Mouse (Mus musculus) thymus, postnatal 0 days (tissue): ENCODE measurements around the gene Ifna7. TPM values are rescaled to one million over a fixed set of nuclear protein-coding genes. Genes with fewer than 3 reads are reported as not detected.
A peak's percentile ranks its signal among the peaks of the same experiment; 100 is the strongest.
"Not testable (repeated sequence)": the region's sequence is repeated elsewhere in the genome, so short reads cannot be mapped to it uniquely, and the experiment has no call there.

Experiments used
- DNase-seq: peaks from one replicate; pipeline ENCODE4 v3.0.0-alpha.2; 2015; ENCODE audit warnings: low spot score
- polyA plus RNA-seq: library from polyadenylated mRNA; unstranded; fragments of >200 nt; fragmentation: Nextera tagmentation; extraction: Ambion mirVana; gene quantifications from 2 replicates; pipeline ENCODE4 v1.2.1, GENCODE M21; 2015

Gene Ifna7
- polyA plus RNA-seq = not detected in 2 replicates

DNA sequence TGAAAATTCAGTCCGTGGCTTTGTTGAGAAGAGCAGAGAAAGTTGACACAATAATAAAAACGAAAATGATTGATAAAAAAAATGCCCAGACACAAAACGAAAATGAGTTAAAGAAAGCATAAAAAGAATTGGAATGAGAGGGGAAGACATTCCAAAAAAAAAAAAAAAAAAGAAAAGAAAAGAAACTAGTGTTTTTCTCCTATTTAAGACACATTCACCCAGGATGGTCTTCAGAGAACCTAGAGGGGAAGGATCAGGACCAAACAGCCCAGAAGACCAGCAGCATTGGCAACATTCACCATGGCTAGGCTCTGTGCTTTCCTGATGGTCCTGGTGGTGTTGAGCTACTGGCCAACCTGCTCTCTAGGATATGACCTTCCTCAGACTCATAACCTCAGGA is at the start of gene Ifna7:
Gene Ifna7 (plus strand): TSS at position 301 of the 400 bp plus-strand sequence.
- DNase-seq = no peak

- not testable (repeated sequence) for DNase-seq
These were observed 42.5 kb upstream of the Ifna7 start, which contains the start of gene Gm13290 for GRCm38 (mm10) chr4:88773534-88773933. Gm13290 (plus strand) TSS chr4:88773834.

DNA sequence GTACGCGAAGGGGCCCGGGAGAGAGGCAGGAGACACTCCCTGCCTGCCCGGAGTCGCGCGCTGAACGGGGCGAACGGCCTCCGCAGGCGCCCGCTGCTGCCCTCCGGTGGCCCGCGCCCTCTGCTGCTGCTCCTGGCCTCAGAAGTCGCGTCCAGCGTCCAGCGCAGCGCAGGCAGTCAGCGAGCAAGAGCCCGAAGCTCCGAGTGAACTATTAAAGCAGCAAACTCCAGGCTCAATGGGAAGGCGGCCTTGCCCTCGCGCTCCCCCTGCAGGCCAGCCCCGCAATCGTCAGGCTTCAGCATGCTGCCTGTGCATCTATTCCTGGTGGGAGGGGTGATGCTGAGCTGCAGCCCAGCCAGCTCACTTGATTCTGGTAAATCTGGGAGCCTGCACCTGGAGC is 39.4 kb upstream of the Ifna7 start, which contains the start of gene Gm13289:
Gene Gm13289 (plus strand): TSS at position 301 of the 400 bp plus-strand sequence.
- DNase-seq = not testable (repeated sequence)

DNA sequence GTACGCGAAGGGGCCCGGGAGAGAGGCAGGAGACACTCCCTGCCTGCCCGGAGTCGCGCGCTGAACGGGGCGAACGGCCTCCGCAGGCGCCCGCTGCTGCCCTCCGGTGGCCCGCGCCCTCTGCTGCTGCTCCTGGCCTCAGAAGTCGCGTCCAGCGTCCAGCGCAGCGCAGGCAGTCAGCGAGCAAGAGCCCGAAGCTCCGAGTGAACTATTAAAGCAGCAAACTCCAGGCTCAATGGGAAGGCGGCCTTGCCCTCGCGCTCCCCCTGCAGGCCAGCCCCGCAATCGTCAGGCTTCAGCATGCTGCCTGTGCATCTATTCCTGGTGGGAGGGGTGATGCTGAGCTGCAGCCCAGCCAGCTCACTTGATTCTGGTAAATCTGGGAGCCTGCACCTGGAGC is 36.5 kb upstream of the Ifna7 start, which contains the start of gene Gm13272:
Gene Gm13272 (plus strand): TSS at position 301 of the 400 bp plus-strand sequence.
- DNase-seq = not testable (repeated sequence)

DNA sequence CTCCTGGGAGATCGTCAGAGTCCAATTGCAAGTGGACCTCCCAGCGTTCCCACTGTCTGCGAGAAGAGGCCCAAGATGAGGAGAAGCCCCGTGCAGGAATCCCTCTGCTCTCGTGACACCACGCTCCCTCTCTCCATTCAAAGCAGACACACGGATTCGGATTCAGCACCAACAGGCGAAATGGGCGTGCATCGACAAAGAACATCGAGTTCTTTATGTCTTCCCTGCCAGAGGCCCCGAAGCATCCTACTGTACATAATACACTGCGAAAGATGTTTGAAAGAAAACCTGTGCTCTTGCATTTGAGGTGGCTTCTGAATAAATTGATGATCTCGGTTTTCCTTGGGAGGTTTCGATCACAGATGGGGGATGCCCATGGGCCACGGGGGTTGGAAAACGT is 35.7 kb upstream of the Ifna7 start:
- DNase-seq = not testable (repeated sequence)

GRCm38 (mm10) chr4:88781831-88782230 is 34.2 kb upstream of the Ifna7 start, which contains the start of gene Ifnz:
Ifnz (plus strand) TSS chr4:88782131.
- not testable (repeated sequence) for DNase-seq

GRCm38 (mm10) chr4:88782335-88782734 is 33.7 kb upstream of the Ifna7 start:
- not testable (repeated sequence) for DNase-seq

GRCm38 (mm10) chr4:88785409-88785808 is 30.6 kb upstream of the Ifna7 start, which contains the start of gene Gm13276:
Gm13276 (plus strand) TSS chr4:88785709.
- not testable (repeated sequence) for DNase-seq

GRCm38 (mm10) chr4:88788402-88788801 is 27.6 kb upstream of the Ifna7 start, which contains the start of gene Gm13277:
Gm13277 (plus strand) TSS chr4:88788632.
- not testable (repeated sequence) for DNase-seq

DNA sequence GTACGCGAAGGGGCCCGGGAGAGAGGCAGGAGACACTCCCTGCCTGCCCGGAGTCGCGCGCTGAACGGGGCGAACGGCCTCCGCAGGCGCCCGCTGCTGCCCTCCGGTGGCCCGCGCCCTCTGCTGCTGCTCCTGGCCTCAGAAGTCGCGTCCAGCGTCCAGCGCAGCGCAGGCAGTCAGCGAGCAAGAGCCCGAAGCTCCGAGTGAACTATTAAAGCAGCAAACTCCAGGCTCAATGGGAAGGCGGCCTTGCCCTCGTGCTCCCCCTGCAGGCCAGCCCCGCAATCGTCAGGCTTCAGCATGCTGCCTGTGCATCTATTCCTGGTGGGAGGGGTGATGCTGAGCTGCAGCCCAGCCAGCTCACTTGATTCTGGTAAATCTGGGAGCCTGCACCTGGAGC is 24.8 kb upstream of the Ifna7 start, which contains the start of gene Gm13278:
Gene Gm13278 (plus strand): TSS at position 301 of the 400 bp plus-strand sequence.
- DNase-seq = not testable (repeated sequence)

DNA sequence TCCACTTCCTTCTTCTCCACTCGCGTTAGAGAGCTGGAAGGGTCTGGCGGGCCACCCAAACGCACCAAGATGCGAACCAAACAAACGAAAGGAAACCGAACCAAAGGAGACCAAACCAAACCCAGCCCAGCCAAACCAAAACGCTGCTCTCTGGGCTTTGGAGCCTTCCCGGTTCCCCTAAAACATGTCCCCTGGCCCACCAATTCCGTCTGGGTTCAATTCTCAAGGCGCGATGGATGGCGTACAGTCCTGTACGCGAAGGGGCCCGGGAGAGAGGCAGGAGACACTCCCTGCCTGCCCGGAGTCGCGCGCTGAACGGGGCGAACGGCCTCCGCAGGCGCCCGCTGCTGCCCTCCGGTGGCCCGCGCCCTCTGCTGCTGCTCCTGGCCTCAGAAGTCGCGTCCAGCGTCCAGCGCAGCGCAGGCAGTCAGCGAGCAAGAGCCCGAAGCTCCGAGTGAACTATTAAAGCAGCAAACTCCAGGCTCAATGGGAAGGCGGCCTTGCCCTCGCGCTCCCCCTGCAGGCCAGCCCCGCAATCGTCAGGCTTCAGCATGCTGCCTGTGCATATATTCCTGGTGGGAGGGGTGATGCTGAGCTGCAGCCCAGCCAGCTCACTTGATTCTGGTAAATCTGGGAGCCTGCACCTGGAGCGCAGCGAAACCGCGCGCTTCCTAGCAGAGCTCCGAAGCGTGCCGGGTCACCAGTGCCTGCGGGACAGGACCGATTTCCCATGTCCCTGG is 21.9 kb upstream of the Ifna7 start, which contains the start of gene Gm13275:
Gene Gm13275 (plus strand): TSS at position 552 of the 740 bp plus-strand sequence.
- DNase-seq = not testable (repeated sequence)

DNA sequence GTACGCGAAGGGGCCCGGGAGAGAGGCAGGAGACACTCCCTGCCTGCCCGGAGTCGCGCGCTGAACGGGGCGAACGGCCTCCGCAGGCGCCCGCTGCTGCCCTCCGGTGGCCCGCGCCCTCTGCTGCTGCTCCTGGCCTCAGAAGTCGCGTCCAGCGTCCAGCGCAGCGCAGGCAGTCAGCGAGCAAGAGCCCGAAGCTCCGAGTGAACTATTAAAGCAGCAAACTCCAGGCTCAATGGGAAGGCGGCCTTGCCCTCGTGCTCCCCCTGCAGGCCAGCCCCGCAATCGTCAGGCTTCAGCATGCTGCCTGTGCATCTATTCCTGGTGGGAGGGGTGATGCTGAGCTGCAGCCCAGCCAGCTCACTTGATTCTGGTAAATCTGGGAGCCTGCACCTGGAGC is 18.9 kb upstream of the Ifna7 start, which contains the start of gene Gm13279:
Gene Gm13279 (plus strand): TSS at position 301 of the 400 bp plus-strand sequence.
- not testable (repeated sequence) for DNase-seq

DNA sequence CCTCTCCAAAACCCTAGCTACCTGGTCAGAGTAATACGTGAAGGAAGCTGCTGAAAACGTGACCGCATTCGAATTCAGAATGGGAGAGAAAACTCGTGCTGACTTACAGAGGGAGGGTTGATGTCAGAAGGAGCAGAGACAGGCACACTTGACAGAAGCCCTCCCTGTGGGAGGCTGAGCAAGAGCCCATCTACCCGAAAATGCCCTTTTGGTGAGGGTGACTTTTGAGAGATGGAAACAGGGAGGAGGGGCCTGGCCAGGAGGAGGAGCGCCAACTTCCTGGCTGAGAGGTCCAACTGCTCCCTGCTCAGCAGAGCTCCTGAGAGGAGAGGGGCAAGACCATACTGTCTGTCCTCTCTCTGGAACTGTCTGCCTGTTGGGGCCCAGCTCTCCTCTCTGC is 16.7 kb upstream of the Ifna7 start, which contains the start of gene Gm13285:
Gene Gm13285 (plus strand): TSS at position 301 of the 400 bp plus-strand sequence.
- not testable (repeated sequence) for DNase-seq

GRCm38 (mm10) chr4:88802954-88803353 is 13.1 kb upstream of the Ifna7 start, which contains the start of gene Gm13287:
Gm13287 (plus strand) TSS chr4:88803254.
- not testable (repeated sequence) for DNase-seq

DNA sequence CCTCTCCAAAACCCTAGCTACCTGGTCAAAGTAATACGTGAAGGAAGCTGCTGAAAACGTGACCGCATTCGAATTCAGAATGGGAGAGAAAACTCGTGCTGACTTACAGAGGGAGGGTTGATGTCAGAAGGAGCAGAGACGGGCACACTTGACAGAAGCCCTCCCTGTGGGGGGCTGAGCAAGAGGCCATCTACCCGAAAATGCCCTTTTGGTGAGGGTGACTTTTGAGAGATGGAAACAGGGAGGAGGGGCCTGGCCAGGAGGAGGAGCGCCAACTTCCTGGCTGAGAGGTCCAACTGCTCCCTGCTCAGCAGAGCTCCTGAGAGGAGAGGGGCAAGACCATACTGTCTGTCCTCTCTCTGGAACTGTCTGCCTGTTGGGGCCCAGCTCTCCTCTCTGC is 10.8 kb upstream of the Ifna7 start, which contains the start of gene Gm13288:
Gene Gm13288 (plus strand): TSS at position 301 of the 400 bp plus-strand sequence.
- not testable (repeated sequence) for DNase-seq

DNA sequence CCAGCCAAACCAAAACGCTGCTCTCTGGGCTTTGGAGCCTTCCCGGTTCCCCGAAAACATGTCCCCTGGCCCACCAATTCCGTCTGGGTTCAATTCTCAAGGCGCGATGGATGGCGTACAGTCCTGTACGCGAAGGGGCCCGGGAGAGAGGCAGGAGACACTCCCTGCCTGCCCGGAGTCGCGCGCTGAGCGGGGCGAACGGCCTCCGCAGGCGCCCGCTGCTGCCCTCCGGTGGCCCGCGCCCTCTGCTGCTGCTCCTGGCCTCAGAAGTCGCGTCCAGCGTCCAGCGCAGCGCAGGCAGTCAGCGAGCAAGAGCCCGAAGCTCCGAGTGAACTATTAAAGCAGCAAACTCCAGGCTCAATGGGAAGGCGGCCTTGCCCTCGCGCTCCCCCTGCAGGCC is 10.3 kb upstream of the Ifna7 start:
- not testable (repeated sequence) for DNase-seq

- no peak for DNase-seq
These were observed 3.6 kb downstream of the Ifna7 start, which contains the start of gene Ifna11 for GRCm38 (mm10) chr4:88819659-88820058. Ifna11 (plus strand) TSS chr4:88819959.

GRCm38 (mm10) chr4:88822995-88823394 is 7.0 kb downstream of the Ifna7 start:
- peak; percentile 29 for DNase-seq

GRCm38 (mm10) chr4:88827116-88827515 is 11.1 kb downstream of the Ifna7 start, which contains the start of gene Ifna6:
Ifna6 (plus strand) TSS chr4:88827416.
- not testable (repeated sequence) for DNase-seq

GRCm38 (mm10) chr4:88830523-88830922 is 14.5 kb downstream of the Ifna7 start:
- peak; percentile 45 for DNase-seq

- DNase-seq = not testable (repeated sequence)
These were observed 19.2 kb downstream of the Ifna7 start, which contains the start of gene Ifna5 for GRCm38 (mm10) chr4:88835225-88835624. Ifna5 (plus strand) TSS chr4:88835525.
